Mouse (Mus musculus) thymus, adult 2 months (tissue): ENCODE measurements around the gene Tecta.

Experiments used
- CTCF ChIP-seq: fragments of 200-500 bp; IDR thresholded peaks from 2 replicates; pipeline ENCODE4 v1.5.1; 2012; ENCODE audit warnings: mild to moderate bottlenecking, control low read depth, low read length, moderate library complexity, borderline replicate concordance; ENCODE audit not compliant: control insufficient read depth, poor library complexity, insufficient read depth; ENCODE audit errors: extremely low read depth
- POLR2A ChIP-seq: fragments of 200-500 bp; IDR thresholded peaks from 2 replicates; pipeline ENCODE4 v1.6.1; 2012; ENCODE audit warnings: mild to moderate bottlenecking, low read length, control low read depth, moderate library complexity; ENCODE audit not compliant: control insufficient read depth, poor library complexity, insufficient read depth; ENCODE audit errors: extremely low read depth

DNA sequence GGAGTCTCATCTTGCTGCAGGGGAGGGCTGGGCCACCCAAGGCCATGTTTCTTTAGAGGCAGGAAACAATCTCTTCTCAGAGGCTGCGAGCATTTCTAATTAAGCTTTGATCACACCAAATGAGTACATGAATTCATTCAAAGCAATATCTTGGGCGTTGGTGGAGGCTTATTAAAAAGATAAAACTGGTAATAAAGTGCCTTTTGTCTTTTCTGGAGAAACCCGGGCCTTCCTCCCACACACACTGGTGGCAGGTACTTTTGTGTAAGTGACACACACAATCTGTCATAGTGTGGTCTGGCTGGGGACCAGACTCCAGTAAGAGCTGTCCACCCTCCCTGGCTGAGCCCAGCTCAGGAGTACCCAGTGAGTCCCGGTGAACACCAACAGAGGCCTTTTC lies 60.6 kb downstream of the Tecta start:
- TF ChIP-seq CTCF (no peak), POLR2A (no peak)
